ENCODE assay signal across 11 mouse cellular contexts in genomic region chr4:102534049-102534730, GRCm38 (mm10).
A peak's percentile ranks its signal among the peaks of the same experiment; 100 is the strongest.
DNase-seq lines count a peak whose midpoint lies in the region; ATAC-seq and TF ChIP-seq lines count a peak whose summit lies in the region.
"Had no signal": no experiment of that assay in that cellular context is flagged by ENCODE, and none has a peak within 500 bp of the region (broad histone marks: within the 10 kb centered on the region; RNA-seq: fewer than 3 reads in every experiment).

No protein-coding gene starts in this region.

- no peaks in the 10 kb centered on the region for H3K27me3 ChIP-seq in heart, embryonic 13.5 days (replicated peaks)
- H3K27me3 ChIP-seq in heart, embryonic 11.5 days (ENCODE audit: control insufficient read depth, insufficient read depth, low read length), result no peaks in the 10 kb centered on the region
- H3K27me3 ChIP-seq in megakaryocyte, embryonic 14.5 days (replicated peaks), result peaks cover 2% of the 10 kb centered on the region

- no peak overlapping the region for H3K9ac ChIP-seq in heart, embryonic 13.5 days
- no peak overlapping the region for H3K9ac ChIP-seq in heart, embryonic 11.5 days (ENCODE audit: low read depth, low read length)

- ATAC-seq in heart, embryonic 13.5 days (ENCODE audit: extremely low read depth, insufficient number of reproducible peaks, low FRiP score, low TSS enrichment), result no peak
- no peak for ATAC-seq in heart, embryonic 11.5 days (replicated peaks; ENCODE audit: insufficient number of reproducible peaks, low FRiP score, low TSS enrichment)

- peaks cover 34% of the 10 kb centered on the region for H3K4me1 ChIP-seq in heart, embryonic 13.5 days
- H3K4me1 ChIP-seq in heart, embryonic 11.5 days (ENCODE audit: control insufficient read depth, insufficient read depth, low read length), result peaks cover 9% of the 10 kb centered on the region
- peaks cover 9% of the 10 kb centered on the region for H3K4me1 ChIP-seq in cortical plate, adult 2 months (ENCODE audit: control insufficient read depth, insufficient read depth, low read length)
- peaks cover 17% of the 10 kb centered on the region for H3K4me1 ChIP-seq in megakaryocyte, embryonic 14.5 days

- no peaks in the 10 kb centered on the region for H3K9me3 ChIP-seq in heart, embryonic 13.5 days
- H3K9me3 ChIP-seq in heart, embryonic 11.5 days (replicated peaks; ENCODE audit: control insufficient read depth, low read length), result no peaks in the 10 kb centered on the region
- no peaks in the 10 kb centered on the region for H3K9me3 ChIP-seq in megakaryocyte, embryonic 14.5 days

- WGBS in heart, embryonic 13.5 days, result 63% methylated on average over 5 of the region's 5 CpGs
- 67% methylated on average over 5 of the region's 5 CpGs for WGBS in heart, embryonic 11.5 days (ENCODE audit: insufficient replicate concordance)

- intact Hi-C loops in gastrocnemius, postnatal 14 days (cut with DNase I; ENCODE audit: low total_unique reads), result no loop called here

- no peak overlapping the region for H3K4me2 ChIP-seq in heart, embryonic 13.5 days
- no peak overlapping the region for H3K4me2 ChIP-seq in heart, embryonic 11.5 days

- TF ChIP-seq POLR2A in cortical plate, adult 2 months (IDR thresholded peaks at IDR 0.05; ENCODE audit: extremely low read depth, insufficient read depth, low read length), result no peak

- no peak overlapping the region for H3K4me3 ChIP-seq in heart, embryonic 13.5 days
- H3K4me3 ChIP-seq in heart, embryonic 11.5 days (ENCODE audit: low read depth, low read length), result no peak overlapping the region
- H3K4me3 ChIP-seq in cortical plate, adult 2 months (ENCODE audit: insufficient read depth, low read length), result no peak overlapping the region
- peak overlapping the region; percentile 10 for H3K4me3 ChIP-seq in megakaryocyte, embryonic 14.5 days (replicated peaks)

- TF ChIP-seq CTCF in cortical plate, adult 2 months (IDR thresholded peaks at IDR 0.05; ENCODE audit: extremely low read depth, insufficient read depth, low read length), result no peak

- H3K27ac ChIP-seq in heart, embryonic 13.5 days (replicated peaks), result peak overlapping the region; percentile 53
- H3K27ac ChIP-seq in heart, embryonic 11.5 days (ENCODE audit: low read depth, low read length), result no peak overlapping the region
- peak overlapping the region; percentile 84 for H3K27ac ChIP-seq in cortical plate, adult 2 months (ENCODE audit: insufficient read depth, low read length)
- H3K27ac ChIP-seq: macrophage had no signal

- peak; percentile 34 for DNase-seq in MEL-GATA-1-ER (ENCODE audit: extremely low read depth, low read depth)
- no peak for DNase-seq in adrenal gland, adult (ENCODE audit: inconsistent age in 2 of 2, low spot score in 1 of 2)
- no peak for DNase-seq in urinary bladder, adult 18-20 months (ENCODE audit: low spot score in 2 of 2)
- DNase-seq in gastrocnemius, postnatal 14 days, result no peak
- DNase-seq: kidney, postnatal 25 days had no signal

- no peaks in the 10 kb centered on the region for H3K36me3 ChIP-seq in heart, embryonic 13.5 days
- H3K36me3 ChIP-seq in heart, embryonic 11.5 days (ENCODE audit: control insufficient read depth, insufficient read depth, low read length), result no peaks in the 10 kb centered on the region
- no peaks in the 10 kb centered on the region for H3K36me3 ChIP-seq in megakaryocyte, embryonic 14.5 days (replicated peaks; ENCODE audit: low read length)
- H3K36me3 ChIP-seq: G1E had no signal
